Mouse (Mus musculus) layer of hippocampus, adult 9-10 months (tissue): ENCODE data around the gene Ndufs2.

Experiments
- DNase-seq: peaks from one replicate; pipeline ENCODE4 v3.0.0; 2022; ENCODE audit warnings: low spot score

Gene Ndufs2

DNA sequence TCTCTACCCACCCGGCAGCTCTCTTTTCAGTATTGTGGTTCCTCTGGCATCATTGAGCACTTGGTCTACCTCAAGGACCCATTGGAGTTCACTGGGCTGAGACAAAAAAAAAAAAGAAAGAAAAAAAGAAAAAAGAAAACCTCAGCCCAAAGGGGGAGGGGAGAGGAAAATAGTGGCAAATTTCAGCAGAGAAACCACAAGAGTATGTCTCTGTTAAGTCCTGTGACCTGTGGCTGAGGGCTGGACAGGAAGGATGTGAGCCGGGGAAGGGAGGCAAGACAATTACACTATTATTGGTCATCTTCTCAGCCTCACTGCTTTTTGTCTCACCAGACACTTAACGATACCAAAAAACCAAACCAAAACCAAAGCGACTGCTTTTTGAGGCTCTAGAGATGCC is 19.3 kb downstream of the Ndufs2 start:
- no peak for DNase-seq

DNA sequence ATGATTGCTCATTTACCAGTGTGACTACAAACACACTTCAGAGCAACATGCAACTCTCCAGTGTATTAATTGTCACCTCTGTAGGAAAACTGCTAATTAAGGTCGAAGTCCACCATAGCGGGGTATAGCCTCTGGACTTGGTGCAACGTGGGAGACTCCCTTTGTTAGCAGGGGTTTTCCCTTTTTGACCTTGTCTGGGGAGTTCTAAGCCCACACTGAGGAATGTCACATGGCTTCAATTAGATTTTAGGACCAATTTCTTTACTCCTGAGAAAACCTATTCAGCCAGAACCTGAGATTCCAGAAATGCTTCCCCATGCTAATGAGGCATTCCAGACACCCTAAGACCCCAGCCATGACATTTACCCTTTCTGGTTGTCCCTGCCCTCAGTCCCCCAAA is 21.0 kb downstream of the Ndufs2 start:
- no peak for DNase-seq

DNA sequence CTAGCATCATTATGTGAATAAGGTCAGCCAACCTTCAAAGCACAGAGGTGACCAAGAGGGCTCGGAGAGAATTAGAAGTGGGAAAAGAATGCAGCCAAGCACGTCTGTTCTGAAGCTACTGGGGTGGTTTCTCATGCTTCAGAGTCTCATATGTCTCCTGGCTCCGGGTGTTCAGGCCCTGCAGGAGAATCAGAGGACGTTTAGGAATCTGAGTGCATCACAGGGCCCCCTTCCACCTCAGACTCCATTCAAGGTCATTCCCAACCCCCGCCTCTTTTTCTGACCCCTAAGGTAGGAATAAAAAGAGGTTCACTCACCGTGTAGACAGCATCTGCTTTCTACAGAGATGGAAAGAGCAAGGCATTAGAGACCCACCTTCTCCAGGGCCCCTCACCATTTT is 21.4 kb downstream of the Ndufs2 start:
- DNase-seq: no peak

DNA sequence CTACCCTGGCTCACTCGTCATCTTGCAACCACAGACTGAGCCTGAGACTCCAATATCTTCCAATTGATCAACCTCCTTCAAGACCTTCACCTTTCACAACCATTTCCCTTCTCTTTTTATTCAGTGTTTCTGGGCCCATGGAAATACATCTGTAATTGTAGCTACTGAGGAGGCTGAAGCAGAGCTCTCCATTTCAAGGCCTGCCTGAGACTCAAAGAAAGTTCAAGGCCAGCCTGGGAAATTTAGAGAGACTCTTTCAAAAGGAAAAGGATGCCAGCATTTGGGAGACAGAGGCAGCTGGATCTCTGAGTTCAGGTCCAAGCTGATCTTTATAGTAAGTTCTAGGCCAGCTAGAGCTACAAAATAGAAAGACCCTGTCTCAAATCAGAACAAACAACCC is 23.3 kb downstream of the Ndufs2 start:
- no peak for DNase-seq

DNA sequence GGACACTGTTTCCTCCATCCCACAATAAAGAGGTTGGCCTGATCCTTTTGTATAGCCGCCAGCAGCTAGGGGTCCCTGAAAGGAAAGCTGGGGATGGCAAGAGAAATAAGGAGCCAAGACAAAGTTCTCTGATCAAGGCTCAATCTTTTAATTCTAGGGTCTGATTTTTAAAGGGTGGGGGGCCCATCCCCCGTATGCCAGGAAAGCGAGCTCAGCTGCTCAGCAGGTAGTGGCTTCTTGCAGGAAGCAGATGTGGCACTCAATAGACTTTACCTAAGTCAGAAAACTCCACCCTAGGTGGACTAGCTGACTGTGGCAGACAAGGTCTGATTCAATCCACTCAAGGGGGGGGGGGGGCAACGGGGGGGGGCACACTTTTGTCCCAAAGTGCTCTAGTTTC is 24.4 kb downstream of the Ndufs2 start:
- DNase-seq: no peak

DNA sequence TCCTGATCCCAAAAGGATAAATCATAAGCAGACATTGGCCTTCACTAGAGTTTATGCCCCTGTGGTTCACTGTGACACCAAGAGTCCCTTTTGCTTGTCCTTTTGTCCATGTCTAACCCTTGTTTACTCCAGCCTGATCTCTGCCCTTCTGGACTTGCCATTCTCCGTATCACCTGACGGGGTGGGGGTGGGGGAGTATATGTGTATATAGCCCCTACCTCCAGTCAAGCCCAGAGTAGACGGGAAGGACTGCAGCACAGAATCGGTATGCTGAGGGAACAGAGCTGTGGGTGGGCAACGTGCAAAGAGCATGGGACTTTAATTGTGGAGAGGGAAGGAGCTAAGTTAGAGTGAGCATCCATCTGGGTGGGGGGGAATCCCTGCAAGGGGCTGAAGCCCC is 26.3 kb downstream of the Ndufs2 start, which contains the start of gene Apoa2:
TSS of gene Apoa2 (plus strand) at position 198 of the 400 bp plus-strand sequence.
- no peak for DNase-seq

DNA sequence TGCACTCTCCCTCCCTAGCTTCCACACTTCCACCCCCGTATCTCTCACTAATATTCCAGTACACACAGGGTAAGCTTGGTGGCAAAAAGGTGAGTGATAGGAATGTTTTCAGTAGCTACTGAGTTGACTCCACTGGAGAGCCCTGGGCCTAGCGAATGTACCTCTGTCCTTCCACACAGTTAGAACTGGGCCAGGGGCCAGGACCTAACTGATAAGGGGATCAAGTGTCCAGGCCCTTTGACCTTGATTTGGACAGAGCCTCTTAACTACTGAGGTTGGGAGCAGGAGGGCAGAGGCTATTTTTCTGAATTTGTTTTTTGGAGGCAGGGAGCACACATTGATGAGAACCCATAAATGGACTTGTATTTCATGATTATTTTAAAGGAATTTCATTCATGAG is 27.4 kb downstream of the Ndufs2 start:
- no peak for DNase-seq

DNA sequence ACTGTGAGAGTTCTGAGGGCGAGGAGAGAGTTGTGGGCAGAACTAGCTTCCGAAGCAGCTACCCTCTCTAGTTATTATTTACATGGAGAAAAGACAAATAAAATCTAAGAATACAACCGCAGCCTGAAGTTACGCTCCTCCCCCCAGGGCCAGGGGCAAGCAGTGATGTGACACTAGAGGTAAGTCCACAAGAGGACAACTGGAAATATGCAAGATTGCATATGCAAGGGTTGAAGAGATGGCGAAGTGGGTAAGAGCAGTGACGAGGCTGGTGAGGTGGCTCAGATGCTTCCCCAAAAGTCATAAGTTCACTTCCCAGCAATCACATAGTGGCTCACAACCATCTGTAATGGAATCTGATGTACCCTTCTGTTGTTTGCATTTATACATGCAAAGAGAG is 28.0 kb downstream of the Ndufs2 start:
- DNase-seq: no peak

DNA sequence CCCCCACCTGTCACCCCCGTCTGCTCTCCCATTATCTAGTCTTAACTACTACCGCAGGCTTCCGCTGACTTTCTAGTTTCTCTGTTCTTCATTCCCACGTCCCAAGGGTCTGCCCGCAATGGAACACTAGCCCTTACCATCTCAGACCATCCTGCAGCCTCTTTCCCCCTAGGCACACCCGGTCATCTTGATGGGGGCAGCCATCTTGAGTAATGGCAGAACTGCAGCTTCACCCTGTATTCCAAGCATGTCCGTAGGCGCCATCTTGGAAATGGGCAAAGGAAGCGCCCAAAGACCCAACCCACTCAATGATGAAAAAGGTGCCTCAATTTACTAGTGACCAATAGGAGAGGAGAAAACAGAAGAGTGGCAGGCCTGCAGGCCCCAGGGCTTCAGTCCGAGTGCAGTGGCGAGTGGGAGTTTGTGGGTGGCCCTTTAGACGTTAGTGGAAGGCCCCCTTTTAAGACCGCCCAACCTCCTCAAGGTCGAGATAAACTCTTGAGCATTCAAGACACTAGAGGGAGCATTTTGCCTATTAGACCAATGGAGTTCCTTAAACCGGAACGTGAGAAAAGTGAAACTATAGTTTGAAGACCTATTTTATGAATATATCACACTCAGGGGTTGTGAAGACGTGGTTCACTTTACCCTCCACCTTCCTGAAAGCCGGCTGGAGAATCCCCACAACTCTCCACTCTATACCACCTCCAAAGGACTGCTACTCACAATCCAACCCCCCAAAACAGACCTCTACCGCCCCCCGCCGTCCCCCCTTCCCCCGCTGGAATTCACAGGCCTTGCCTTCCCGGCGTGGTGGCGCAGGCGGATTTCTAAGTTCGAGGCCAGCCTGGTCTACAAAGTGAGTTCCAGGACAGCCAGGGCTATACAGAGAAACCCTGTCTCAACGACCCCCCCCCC is 28.7 kb downstream of the Ndufs2 start, which contains the start of gene Tomm40l:
TSS of gene Tomm40l (minus strand) at position 277 of the 918 bp plus-strand sequence.
- DNase-seq: peak; percentile 98

DNA sequence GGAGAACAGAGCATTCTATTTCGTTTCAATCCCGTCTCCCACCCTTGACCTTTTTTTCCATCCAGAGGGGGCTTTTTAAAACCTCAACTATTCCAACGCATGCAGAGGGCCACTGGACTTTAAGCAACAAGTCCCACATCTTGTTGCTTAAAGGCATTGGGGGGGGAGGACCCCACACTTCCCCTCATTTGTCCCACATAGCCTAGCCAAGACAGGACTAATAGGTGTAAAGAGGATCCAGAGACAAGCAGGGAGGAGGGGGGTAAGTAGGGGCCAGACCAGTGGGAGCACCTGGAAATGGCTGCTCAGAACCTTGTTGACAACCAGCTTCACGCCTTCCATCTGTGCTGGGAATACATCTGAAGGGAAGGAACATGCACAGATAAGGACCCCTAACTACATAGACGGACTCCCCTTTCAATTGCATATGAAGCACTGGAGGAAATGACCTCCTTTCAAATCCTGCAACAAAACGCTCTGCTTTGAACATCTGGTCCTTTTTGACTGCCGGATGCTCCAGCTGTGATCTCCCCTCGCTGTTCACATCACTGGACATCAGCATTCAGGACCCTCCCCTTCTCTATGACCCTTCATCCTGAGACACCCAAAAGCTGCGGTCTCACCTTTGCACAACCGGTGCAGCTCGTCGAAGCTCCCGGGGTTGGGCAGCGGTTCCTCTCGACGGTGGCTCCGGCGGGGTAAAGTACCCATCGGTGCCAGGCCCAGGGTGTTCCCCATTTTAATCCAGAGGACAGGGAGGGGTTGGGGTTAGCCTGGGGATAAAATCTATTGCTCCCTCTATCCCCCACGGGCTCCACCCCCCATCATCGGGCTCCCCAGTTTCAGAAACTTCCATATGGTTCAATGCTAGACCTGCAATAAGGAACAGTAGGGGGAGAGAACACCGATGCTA is 29.7 kb downstream of the Ndufs2 start:
- no peak for DNase-seq

DNA sequence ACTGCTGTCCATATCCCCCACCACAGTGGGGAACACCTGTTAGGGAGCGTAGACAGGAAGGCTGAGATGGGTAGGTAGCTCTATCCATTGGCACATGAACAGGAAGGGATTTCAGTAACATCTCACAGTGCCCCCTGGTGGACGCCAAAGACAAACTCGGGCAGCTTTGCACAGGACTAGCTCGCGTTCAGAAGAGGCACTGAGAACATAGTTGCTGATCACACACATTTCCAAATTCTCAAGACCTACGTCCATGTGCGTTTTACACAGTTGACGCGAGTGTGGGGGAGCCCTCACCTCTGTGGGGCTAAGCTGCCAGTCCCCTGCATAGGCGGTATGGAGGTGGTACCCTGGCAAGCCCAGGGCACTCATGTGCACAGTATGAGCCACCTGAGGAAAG is 30.3 kb downstream of the Ndufs2 start:
- DNase-seq: peak; percentile 86

DNA sequence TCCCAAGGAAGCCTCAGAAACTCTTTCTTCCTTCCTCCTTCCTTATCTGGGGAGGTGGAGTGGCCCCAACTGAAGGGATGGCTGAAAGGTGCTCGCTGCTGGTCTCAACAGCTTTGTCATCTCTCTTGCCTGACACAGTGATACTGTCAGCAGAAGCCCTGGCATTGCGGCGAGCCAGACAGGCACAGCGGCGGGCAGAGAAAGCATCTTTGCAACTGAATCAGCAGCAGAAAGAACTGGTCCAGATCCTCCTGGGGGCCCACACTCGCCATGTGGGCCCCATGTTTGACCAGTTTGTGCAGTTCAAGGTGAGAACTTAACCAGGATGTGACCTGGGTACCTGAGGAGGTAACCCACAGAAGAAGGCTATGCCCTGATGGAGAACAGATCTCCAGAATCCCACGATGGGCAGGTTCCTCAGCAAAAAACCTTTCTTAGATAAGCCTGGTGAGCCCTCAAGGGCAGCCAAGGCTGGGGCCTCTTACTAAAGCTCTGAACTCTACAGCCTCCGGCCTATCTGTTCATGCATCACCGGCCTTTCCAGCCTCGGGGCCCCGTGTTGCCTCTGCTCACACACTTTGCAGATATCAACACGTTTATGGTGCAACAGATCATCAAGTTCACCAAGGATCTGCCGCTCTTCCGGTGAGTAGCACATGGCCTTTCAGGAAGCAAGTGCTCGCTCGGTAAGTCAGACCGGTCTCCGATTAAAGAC is 34.8 kb downstream of the Ndufs2 start:
- DNase-seq: no peak

DNA sequence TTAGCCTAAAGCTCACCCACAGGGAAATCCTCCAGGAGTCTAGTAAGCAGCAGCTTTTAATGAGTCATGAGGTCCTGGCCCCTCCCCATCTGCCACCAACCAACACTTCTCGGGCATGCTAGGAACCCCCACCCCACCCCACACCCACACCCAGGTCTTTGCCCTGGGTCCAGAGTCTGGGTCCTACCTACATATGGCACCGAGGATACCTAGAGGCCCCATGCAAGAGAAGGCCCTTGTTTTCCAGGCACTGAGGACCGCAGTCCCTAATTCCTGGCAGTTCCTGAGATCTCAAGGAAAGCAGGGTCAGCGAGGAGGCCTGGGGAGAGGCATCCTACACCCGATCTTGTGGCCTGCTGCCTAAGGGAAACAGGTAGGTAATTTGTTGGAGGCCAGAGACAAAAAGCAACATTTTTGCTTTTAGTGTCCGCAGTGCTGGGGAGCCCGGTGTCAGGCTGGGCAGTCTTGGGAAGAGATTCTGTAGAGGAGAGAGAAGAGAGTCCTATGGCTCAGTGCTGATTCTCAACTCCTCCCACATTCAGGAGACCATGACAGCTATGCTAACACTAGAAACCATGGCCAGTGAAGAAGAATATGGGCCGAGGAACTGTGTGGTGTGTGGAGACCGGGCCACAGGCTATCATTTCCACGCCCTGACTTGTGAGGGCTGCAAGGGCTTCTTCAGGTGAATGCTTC is 37.2 kb downstream of the Ndufs2 start, which contains the start of gene Nr1i3:
TSS of gene Nr1i3 (plus strand) at position 170 of the 696 bp plus-strand sequence.
- no peak for DNase-seq

DNA sequence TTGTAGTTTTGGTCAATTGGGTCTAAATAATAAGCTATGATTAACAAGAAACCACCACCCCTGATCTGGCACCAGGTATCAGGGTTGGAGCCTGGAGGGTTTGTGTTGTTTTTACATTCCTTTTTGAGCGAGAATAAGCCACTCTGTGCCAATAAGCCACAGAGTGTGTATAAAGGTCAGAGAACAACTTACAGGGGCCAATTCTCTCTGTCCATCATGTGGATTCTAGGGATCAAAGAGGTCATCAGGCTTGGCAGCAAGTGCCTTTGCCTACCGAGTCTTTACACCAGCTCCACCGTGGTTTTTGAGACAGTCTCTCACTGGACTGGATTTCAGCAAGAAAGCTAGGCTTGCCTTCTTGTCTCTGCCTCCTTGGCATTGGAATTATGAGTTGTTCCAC is 38.3 kb downstream of the Ndufs2 start:
- DNase-seq: no peak

DNA sequence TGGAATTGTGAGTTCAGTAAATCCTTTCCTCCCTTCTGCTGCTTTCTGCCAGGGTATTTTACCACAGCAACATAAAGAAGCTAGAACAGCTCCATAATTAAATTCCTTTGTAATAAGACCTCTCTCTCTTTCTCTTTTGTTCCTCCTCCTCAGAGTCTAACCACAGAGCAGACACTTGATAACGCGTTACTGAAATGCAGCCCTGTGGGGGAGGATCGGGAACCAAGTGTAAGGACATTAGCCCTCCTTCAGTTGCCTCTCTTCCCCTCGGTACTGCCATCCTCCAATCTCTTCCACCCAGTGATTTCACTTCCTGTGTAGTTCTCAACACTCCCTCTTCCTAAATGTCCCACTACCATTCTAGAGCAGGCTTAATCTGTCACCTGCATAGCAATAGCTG is 41.8 kb downstream of the Ndufs2 start:
- DNase-seq: no peak

DNA sequence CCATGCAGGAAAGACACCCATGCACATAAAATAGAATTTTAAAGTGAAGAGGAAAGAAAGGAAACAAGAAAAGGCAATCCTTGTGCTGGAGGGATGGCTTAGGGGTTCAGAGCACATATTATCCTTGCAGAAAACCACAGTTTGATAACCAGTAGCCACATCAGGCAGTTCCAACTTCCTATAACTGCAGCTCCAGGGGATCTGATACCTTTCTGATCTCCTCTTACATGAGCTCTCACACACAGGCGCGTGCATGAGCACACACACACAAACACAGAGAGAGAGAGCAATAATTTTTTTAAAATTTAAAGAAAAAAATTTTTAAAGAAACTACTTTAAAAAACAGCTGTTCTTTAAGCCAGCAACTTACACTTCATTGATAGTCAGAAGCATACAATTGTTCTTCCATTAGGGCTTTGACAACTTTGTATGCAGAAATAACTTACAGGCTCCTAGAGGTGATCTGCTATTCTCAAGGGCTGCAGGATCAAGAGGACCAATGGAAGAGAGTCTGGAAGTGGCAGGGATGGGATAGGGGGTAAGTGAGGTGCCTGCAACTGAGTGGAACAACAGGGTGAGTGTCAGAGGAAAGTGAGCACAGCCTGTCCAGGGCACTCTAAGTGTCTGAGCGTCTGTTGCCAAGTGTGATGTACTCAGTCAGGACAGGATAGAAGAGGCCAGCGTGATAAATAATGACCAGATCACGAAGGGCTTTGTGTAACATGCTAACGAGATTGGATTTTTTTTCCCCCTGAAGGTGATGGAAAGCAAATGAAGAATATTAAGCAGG is 45.3 kb downstream of the Ndufs2 start:
- DNase-seq: no peak

DNA sequence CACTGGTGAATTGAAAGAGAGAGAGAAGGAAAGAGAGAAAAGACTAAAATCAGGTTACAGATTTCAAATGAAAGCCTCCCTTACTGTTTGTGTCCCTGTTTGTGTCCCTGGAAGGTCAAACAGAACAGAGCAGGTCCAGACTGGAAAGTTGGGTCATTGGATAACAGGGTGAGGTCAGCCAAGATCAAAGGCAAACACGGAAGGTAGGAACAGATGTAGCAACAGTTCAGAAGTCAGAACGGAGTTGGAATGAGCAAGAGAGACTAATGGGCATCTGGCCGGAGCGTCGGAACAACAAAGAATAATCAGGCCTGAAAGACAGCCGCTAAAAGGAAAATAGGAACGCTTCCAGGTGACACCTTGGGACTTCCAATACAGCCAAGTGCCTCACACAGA is 46.9 kb downstream of the Ndufs2 start:
- DNase-seq: no peak

DNA sequence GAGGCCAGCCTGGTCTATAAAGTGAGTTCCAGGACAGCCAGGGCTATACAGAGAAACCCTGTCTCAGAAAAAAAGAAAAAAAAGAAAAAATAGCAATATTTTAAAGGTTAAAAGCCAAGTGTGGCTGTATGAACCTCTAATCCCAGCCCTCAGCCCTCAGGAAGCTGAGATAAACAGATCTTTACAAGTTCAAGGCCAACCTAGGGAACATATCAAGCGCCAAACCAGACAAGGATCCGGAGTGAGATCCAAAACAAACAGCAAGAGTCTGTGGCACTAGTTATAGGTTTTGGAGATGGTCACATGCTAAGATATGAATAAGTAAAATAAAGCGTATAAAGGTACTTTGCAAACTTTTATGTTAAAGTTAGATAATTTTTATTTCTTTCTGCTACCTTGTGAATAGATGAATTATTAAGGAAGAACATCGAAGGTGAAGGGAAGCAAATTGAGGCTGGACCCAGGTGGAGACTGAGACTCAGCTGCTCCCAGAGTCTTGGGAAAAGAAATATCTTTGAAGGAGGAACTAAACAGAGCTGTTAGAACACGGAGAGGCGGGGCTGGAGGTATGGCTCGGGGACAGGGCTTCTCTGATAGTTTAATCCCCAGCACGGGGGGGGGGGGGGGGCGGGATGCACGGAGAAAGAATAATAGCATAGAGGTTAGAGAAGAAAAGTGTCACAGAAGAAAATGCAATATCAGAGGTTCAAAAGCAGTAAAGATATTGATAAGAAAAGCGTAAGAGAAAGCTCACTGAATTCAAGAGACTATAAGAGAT is 47.5 kb downstream of the Ndufs2 start:
- DNase-seq: no peak

DNA sequence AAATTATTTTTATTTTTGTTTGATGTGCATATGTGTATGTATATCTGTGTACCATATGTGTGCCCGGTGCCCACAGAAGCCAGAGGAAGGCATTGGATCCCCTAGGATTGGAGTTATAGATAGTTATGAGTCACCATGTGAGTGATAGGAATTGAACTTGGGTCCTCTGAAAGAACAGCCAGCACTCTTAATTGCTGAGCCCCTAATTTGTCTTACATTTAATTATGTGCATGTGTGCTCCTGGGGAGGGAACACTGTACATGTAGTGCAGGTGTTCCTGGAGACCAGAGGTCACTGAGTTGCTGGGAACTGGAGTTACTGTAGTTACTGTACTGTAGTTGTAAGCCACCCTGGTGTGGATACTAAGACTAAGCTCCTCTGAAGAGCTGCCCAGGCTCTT is 50.4 kb downstream of the Ndufs2 start:
- no peak for DNase-seq

DNA sequence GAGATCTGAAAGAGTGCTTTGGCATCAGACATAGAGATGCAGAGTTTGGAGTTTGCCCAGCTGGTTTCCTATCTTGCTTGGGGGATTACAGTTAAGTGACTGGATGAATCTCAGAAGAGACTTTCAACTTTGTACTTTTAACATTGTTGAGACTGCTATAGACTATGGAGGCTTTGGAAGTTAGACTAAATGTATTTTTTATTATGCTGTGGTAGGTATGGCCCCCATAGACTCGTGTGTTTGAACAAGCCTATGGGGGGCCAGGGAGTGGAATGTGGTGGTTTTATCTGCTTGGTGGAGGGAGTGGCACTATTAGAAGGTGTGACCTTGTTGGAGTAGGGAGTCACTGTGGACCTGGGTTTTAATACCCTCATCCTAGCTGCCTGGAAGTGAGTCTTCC is 51.7 kb downstream of the Ndufs2 start:
- DNase-seq: no peak
